Mouse (Mus musculus) kidney, postnatal 10 days (tissue): ENCODE measurements at regions not wholly inside any gene's neighbourhood (a gene's known extent, or its start where the extent isn't known, plus 50 kb on each side); places are given as distances from the start of the nearest gene placed in this dataset.
A peak's percentile ranks its signal among the peaks of the same experiment; 100 is the strongest.

ENCODE experiments used
- DNase-seq: peaks from one replicate; pipeline ENCODE4 v3.0.0; 2021; ENCODE audit warnings: mixed read lengths

GRCm38 (mm10) chr8:93591608-93592301 lies 56.1 kb upstream of the Ces5a start:
- DNase-seq = peak; percentile 90

- DNase-seq = no peak
Measured at GRCm38 (mm10) chr8:93592302-93592651, 56.6 kb upstream of the Ces5a start.

GRCm38 (mm10) chr8:93598613-93599121 lies 63.0 kb upstream of the Ces5a start:
- peak; percentile 73 for DNase-seq

- no peak for DNase-seq
Measured at GRCm38 (mm10) chr8:93599306-93599705, 63.7 kb upstream of the Ces5a start.

GRCm38 (mm10) chr8:93599776-93600175 lies 64.1 kb upstream of the Ces5a start:
- DNase-seq = peak; percentile 61

GRCm38 (mm10) chr8:93626807-93627526 lies 91.3 kb upstream of the Ces5a start:
- DNase-seq = peak; percentile 51

GRCm38 (mm10) chr8:93627626-93628025 lies 92.0 kb upstream of the Ces5a start:
- DNase-seq = no peak

DNA sequence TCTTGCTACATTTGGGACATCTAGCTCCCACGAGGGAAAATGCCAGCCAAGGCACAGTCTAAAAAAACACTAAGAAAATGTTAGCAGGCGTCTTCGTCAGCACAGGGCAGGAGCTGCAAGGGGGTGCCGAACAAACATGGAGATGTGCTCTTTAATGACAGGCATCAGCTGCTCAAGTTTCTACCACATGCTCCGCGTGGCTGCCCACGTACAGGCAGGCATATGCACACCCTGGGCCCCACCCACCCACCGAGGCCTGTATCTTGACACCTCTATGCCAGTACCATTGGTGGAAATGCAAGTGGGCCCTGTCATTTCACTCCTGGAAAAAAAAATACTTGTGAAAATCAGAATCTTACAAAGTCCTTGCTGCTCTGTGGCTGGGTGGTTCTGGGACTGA lies 97.3 kb upstream of the Ces5a start:
- DNase-seq = no peak

GRCm38 (mm10) chr8:93642770-93643169 lies 107.1 kb upstream of the Ces5a start:
- no peak for DNase-seq

GRCm38 (mm10) chr8:93643471-93644215 lies 108.0 kb upstream of the Ces5a start:
- DNase-seq = no peak

DNA sequence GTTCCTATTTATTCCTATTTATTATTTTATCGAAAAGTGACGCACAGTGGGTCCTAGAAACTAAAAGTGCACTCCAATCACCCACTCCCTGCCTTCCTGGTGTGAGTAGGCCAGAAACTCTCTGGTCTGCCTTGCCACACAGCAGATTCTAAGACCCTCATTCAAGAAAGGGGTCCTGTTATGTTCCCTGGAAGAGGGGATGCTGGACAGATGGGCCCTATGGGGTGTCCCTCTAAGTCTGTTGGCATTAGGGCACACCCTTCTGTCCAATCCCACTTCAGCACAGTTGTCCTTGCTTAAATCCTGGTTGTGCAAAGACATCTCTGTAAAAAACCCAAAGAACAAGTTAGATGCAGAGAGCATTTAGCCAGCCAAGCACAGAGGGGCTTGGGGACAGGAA lies 117.8 kb upstream of the Ces5a start:
- no peak for DNase-seq

DNA sequence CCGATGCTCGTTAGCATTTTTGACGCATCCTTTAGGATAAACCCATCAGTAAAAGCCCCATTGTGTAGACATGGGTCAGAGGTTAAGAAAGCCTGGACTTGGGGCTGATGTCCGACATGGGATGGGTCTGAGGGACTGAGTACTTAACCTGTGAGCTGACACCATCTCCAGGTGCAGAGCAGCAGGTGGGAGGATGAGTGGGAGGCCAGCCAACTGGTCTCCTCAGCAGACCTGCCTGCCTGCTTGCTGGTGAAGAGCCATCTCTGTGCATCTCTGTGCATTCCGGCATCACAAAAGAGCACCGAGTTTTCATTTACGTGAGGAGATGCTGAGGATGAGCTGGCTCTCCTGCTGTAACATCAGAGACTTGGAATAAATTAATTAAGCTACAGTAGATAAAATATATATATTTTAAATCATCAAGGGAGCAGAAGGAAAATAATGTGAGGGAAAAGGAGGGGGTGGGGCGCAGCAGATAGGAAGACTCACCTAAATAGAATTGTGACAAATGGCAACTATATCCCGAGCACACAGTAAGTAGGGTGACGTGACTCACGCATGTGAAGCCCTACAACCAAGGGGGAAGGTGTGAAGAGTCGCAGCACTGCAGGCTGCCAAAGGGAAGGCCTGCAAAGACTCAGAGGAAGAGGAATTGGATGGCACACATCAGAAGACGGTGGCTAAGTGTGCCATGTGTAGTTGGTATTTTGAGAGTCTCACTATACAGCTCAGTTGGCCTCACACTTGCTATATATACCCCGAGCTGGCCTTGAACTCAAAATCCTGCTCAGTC lies 118.5 kb upstream of the Ces5a start:
- DNase-seq = no peak

DNA sequence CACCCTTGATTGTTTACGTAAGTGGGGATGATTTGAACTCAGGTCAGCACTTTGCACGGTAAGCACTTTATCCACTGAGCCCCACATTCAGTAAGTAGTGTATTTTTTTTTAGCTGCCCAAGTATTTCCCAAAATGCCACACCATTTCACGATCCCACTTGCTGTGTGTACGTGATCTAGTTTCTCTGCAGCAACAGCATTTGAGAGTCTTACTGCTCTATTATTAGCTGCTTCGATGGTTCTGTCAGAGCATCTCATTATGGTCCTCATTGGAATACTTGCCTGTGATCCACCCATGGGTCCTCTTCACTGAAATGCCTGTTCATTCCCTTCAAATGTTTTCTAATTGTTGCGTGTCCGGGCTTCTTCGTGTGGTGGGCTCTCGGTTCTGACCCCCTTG lies 120.1 kb upstream of the Ces5a start:
- no peak for DNase-seq

DNA sequence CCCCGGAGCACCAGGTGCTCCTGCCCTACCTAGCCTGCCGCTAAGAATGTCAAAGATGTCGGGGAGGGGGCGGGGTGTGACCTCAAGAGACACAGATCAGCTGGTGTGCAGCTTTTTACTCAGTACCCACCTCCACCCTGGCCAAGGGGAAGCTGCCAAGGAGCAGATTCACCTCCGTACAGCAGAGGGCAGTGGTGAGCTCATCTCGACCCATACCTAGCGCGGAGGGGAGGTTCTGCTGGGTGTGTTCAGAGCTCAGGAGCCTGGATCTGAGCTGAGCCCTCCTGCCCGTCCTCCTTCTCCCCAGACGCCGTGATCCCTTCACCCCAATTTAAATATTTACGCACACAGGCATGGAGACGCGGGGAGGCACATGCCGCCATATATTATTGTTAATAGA lies 126.1 kb upstream of the Ces5a start:
- peak; percentile 81 for DNase-seq

- DNase-seq = peak; percentile 28
Measured at GRCm38 (mm10) chr8:93662219-93662618, 126.6 kb upstream of the Ces5a start.

DNA sequence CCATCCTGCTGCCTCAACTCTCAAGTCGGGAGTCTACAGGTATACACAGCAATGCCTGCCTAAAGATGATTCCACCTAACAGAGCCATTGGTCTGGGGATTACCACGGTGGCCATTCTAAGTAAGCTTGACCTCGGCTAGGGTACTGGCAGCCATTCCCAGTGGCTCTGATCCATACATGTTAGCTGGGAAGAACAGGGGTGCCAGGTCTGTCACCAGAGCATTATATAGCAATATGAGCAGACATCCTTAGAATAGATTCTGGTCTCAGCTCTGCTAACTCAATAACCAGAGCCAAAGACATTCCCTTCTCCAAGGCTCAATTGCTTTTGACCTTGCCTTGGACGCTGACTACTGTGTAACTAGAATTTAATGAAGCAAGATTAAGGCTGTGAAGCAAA lies 128.2 kb upstream of the Ces5a start:
- no peak for DNase-seq

DNA sequence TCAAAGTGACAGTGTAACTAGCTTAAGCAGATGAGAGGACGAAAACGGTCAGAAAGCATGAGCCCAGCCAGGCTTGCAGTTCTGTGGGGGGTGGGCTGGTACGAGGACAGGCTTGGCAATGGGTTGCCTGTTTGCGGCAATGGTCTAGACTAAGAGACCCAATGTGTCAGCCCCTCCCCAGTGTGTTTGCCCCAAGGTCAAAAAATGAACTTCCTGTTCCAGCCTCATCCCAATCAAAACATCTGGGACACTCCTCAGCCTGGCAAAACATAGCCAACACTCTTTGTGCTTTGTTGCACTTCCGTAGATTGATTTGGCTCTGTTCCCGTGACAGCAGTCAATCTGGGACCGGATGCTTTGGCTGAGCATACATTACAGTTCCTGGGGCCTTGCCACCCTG lies 132.7 kb upstream of the Ces5a start:
- DNase-seq = peak; percentile 13

DNA sequence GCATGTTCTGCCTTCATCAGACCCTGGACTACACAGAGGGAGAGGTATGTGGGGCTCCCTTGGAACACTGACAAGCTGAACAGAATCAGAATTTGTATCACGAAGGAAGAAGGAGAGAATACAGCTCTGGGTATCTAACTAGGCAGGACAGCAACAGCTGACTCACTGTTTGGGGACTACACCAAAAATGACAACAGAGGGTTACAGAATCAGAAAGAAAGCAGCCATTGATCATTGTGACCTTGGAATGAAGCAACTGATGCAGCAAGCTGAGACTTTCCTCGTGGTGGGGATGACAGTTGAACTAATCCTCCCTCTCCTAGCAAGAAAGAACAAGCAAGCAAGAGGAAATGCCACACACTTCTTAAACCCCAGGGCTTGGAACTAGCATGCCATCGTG lies 135.0 kb upstream of the Gnao1 start:
- no peak for DNase-seq

- no peak for DNase-seq
Measured at GRCm38 (mm10) chr8:93683773-93684391, 125.9 kb upstream of the Gnao1 start.

DNA sequence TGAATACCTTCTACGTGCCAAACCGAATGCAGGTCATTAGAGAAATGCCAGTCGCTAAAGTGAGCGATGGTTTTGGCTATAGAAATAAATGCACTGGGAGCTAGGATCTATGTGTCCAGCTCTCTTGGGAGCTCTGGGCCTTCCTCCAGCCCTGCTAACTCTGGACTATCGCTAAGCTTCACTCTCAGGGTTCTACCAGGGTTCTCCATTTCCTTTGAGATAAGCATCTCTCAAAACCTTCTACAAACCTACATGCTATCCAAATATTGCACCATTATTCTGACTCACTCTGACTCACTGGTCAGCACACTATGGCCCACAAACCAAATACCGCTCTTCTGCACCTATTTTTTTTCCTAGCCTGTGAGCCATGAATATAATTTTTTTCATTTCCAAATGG lies 125.4 kb upstream of the Gnao1 start:
- DNase-seq = no peak

DNA sequence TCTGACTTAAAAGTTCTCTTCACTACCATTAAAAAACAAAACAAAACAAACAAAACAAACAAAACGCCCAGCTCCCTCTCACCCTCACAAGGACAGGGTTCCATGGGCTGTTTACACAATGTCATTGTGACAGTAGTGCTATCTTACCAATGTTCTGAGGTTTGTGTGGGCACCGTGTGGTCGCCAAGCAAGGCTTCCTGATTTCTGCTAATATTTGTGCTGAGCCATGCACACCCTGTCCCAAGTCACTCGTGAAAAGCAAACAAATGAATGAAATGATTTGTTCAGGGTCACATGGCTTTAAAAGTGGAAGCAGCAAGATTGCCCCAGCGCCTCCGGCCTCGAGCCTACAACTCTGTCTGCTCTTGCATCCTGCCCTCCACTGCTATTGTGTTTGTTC lies 120.9 kb upstream of the Gnao1 start:
- DNase-seq = no peak

DNA sequence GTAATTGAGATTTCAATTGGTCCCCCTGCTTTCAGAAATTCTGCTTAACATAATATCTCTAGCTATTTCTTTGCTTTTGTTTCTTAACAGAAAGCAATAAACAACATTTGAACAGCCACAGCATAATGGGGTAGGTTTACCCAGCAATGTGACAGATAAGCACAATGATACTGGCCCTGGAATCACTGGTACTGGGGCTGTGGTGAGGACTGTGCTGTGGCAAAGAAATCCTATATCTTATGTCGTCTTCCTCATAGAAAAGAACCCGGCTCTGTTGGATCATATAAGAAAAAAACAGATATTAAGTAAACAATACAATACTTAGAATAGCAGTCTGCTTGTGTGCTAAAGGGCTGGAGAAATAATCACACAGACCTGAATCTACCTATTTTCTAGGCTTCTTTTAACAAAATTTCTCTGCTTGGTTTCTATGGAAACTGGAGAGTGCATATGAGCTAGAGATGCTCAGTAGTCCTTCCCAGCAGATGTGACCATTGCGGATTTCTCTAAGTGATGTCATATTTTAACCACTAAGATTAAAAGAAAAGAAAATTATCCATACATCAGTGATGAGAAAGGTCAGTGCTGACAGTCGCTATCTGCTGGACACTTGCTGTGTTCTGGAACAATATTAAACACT lies 119.8 kb upstream of the Gnao1 start:
- no peak for DNase-seq
